Mouse (Mus musculus) liver, adult 2 months (tissue): ENCODE measurements around the gene Rgs7. TPM values are rescaled to one million over a fixed set of nuclear protein-coding genes. Genes with fewer than 3 reads are reported as not detected.

ENCODE experiments used
- DNase-seq: peaks from one replicate; pipeline ENCODE4 v3.0.0-alpha.2; 2011; ENCODE audit warnings: low read depth, low spot score; ENCODE audit errors: extremely low read depth
- H3K27ac ChIP-seq: fragments of 200-500 bp; replicated peaks from 2 replicates; pipeline ENCODE4 v1.5.1; 2012; ENCODE audit warnings: low read depth, mild to moderate bottlenecking, control low read depth, inconsistent platforms, low read length; ENCODE audit not compliant: insufficient read depth
- H3K27me3 ChIP-seq: fragments of 200-500 bp; 2 replicates; pipeline ENCODE4 v1.6.1; 2012; ENCODE audit warnings: mild to moderate bottlenecking, moderate library complexity, low read length, inconsistent platforms; ENCODE audit not compliant: control insufficient read depth, insufficient read depth
- H3K36me3 ChIP-seq: fragments of 200-500 bp; 2 replicates; pipeline ENCODE4 v1.6.1; 2012; ENCODE audit warnings: low read length, inconsistent platforms; ENCODE audit not compliant: control insufficient read depth, insufficient read depth
- H3K4me1 ChIP-seq: fragments of 200-500 bp; 2 replicates; pipeline ENCODE4 v1.6.1; 2011; ENCODE audit warnings: low read length; ENCODE audit not compliant: control insufficient read depth, insufficient read depth
- H3K4me3 ChIP-seq: fragments of 200-500 bp; 2 replicates; pipeline ENCODE4 v1.5.1; 2011; ENCODE audit warnings: low read depth, mild to moderate bottlenecking, control low read depth, low read length, moderate library complexity; ENCODE audit not compliant: insufficient read depth
- H3K79me2 ChIP-seq: fragments of 200-500 bp; 2 replicates; pipeline ENCODE4 v1.6.1; 2012; ENCODE audit warnings: inconsistent platforms, mild to moderate bottlenecking, low read length, moderate library complexity; ENCODE audit not compliant: control insufficient read depth, insufficient read depth
- H3K9ac ChIP-seq: fragments of 200-500 bp; 2 replicates; pipeline ENCODE4 v1.6.1; 2012; ENCODE audit warnings: low read depth, mild to moderate bottlenecking, control low read depth, inconsistent platforms, low read length
- CTCF ChIP-seq: fragments of 200-500 bp; IDR thresholded peaks from 2 replicates; pipeline ENCODE4 v1.5.1; 2011; ENCODE audit warnings: low read depth, low read length, control low read depth
- POLR2A ChIP-seq: fragments of 200-500 bp; IDR thresholded peaks from 2 replicates; pipeline ENCODE4 v1.6.1; 2011; ENCODE audit warnings: low read length, control low read depth; ENCODE audit not compliant: insufficient read depth; ENCODE audit errors: extremely low read depth
- WGBS: fragments of 180-500 bp; shearing (Covaris S2); methylation state at CpG from one replicate; pipeline ENCODE4 v1.1.7; 2018; 5-methylcytosine and 5-hydroxymethylcytosine counted together
- polyA plus RNA-seq: library from polyadenylated mRNA; depleted of rRNA; stranded (reverse); fragments of >200 nt; gene quantifications from 2 replicates; pipeline ENCODE4 v1.2.3, GENCODE M21; 2012; rRNA removed
- total RNA-seq: library from RNA; depleted of rRNA; stranded (reverse); fragments of >200 nt; gene quantifications from 2 replicates; pipeline ENCODE4 v1.2.3, GENCODE M21; 2014; rRNA removed

Gene Rgs7
- total and polyA plus RNA-seq, 2 experiments, result 0.09 to 0.11 TPM

DNA sequence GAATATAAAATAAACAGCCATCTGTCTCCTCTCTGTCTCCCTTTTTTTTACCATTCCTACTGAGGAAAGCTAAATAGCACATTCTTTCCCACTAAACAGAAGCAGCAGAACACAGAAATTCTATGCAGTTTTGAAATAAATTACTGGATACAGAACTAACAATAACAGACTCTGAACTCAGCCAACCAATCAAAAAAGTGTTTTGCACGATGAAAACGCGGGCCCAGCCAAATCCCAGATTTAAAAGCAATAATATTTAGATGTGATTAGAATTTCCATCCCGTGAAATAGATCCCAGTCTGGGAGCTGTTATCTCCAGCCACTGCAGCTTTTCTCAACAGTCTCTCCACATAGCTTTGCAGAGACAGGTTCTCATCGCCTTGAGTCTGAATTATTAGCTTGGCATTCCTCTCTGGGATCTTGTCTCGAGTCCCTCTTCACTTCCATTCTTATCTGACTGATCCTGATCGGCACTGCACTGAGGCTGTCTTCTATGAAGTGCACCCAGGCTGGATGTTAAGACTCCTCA lies 466.5 kb downstream of the Rgs7 start:
- no peak for DNase-seq
- 63% methylated on average over 7 of the region's 7 CpGs for WGBS
- Histone ChIP-seq H3K9ac (no peak overlapping the region), H3K27me3 (no peaks in the 10 kb centered on the region; the same call in 1 of the 2 replicates), H3K36me3 (no peaks in the 10 kb centered on the region), H3K4me1 (no peaks in the 10 kb centered on the region), H3K4me3 (no peak overlapping the region), H3K27ac (no peak overlapping the region), H3K79me2 (no peaks in the 10 kb centered on the region)
- no peak for TF ChIP-seq CTCF
- TF ChIP-seq POLR2A, result no peak

DNA sequence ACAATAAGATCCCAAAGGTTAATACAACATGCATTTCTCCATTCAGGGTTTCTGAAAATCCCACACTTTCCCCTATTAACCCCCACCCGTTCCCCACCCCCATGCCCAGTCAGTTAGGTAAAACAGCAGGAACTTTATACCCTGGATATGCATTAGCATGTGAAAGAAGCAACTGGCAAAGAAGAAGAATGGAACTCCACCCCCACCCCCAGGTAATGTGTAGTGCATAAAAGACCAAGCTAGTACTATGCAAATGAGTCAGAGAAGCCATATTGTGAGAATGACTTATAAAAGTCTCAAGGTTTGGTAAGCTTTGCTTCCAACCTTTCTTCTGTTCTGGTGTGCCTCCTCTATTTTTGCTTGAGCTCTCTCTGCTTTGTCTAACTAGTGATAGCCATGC lies 468.2 kb downstream of the Rgs7 start:
- 85% methylated on average over 1 of the region's 1 CpGs for WGBS
- Histone ChIP-seq H3K79me2 (no peaks in the 10 kb centered on the region), H3K9ac (no peak overlapping the region), H3K27me3 (no peaks in the 10 kb centered on the region; the same call in 1 of the 2 replicates), H3K4me3 (no peak overlapping the region), H3K4me1 (no peaks in the 10 kb centered on the region), H3K36me3 (no peaks in the 10 kb centered on the region), H3K27ac (no peak overlapping the region)
- TF ChIP-seq POLR2A (no peak), CTCF (no peak)
- no peak for DNase-seq

Other genes with a start within 250 kb of the Rgs7 start
- gene Kmo, start 127.9 kb upstream of the Rgs7 start, total RNA-seq, result 210 and 319 TPM in 2 replicates
- gene Kmo, start 127.9 kb upstream of the Rgs7 start, polyA plus RNA-seq, result 64.7 and 69.1 TPM in 2 replicates
- 162 and 208 TPM in 2 replicates for gene Fh1, start 133.1 kb upstream of the Rgs7 start, total RNA-seq
- 58.5 and 67.7 TPM in 2 replicates for gene Fh1, start 133.1 kb upstream of the Rgs7 start, polyA plus RNA-seq
- gene Opn3, start 200.3 kb upstream of the Rgs7 start, total RNA-seq, result 0.18 and 0.40 TPM in 2 replicates
- 0.21 and 0.28 TPM in 2 replicates for gene Opn3, start 200.3 kb upstream of the Rgs7 start, polyA plus RNA-seq
- gene Chml, start 200.4 kb upstream of the Rgs7 start, total RNA-seq, result 1.8 and 2.3 TPM in 2 replicates
- gene Chml, start 200.4 kb upstream of the Rgs7 start, polyA plus RNA-seq, result 0.98 and 1.6 TPM in 2 replicates
- gene Wdr64, start 206.1 kb upstream of the Rgs7 start, total RNA-seq, result not detected in 2 replicates
- gene Wdr64, start 206.1 kb upstream of the Rgs7 start, polyA plus RNA-seq, result not detected in 2 replicates